Mouse (Mus musculus): Measurements from ENCODE around the gene Ap5z1.

DNA sequence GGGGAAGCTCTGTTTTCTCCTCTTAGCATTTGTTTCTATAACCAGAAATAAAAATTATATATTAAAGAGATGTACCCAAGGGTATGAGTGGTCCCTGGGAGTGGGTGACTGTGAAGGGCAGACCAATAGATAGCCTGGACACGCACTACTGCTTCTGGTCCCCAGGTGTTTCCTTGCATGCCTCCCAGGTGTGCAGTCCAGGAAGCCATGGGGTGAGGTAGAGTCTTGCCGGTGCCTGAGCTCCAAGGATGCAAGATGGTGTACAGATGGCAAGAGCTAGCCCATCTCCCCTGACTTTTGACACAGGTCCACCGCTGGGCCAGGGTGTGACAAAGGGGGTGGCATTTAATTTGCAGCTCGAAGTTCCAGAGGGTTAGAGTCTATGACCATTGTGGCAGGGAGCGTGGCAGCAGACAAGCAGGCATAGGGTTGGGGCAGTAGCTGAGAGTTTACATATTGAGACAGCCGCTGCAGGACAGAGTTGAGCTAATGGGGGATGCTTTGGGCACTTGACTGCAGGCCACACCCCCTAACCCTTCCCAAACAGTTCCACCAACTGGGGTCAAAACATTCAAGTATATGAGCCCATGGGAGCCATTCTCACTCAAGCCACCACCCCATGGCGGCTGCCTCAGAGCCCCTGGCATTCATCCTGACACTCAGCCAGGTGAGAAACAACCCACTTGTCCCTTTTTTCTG, 1.7 kb upstream of the Ap5z1 start:
- TF ChIP-seq CTCF (conservative IDR thresholded peaks at IDR 0.05; ENCODE audit: low read length), result no peak
- no peak for TF ChIP-seq POU5F1 (IDR thresholded peaks at IDR 0.05; ENCODE audit: borderline replicate concordance, low read length)

All from E14TG2a.4 (cell line).